Mouse (Mus musculus) lung, adult 2 months (tissue): ENCODE results near the gene Naxd.

ENCODE experiments used
- CTCF ChIP-seq: fragments of 200-500 bp; IDR thresholded peaks from 2 replicates; pipeline ENCODE4 v1.5.1; 2011; ENCODE audit warnings: mild to moderate bottlenecking, low read length, control low read depth; ENCODE audit not compliant: insufficient read depth
- POLR2A ChIP-seq: fragments of 200-500 bp; IDR thresholded peaks from 2 replicates; pipeline ENCODE4 v1.6.1; 2011; ENCODE audit warnings: low read depth, mild to moderate bottlenecking, control low read depth, low read length, borderline replicate concordance; ENCODE audit errors: extremely low read depth

DNA sequence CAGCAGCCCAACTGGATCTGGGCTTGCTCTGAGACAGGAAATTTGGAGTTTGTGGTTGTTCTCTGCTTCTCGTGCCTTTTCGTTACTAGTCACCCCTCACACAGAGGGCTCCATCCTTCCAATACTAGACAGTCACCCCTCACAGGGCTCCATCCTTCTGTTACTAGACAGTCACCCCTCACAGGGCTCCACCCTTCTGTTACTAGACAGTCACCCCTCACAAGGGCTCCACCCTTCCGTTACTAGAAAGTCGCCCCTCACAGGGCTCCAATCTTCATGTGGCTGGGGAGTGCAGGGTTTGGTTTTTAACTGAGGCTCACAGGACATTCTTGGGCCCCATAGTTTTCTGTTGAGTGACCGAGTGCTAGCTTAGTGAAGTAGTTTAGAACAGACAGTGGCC lies 15.9 kb downstream of the Naxd start:
- TF ChIP-seq CTCF: no peak
- no peak for TF ChIP-seq POLR2A
